In genomic region chr3:129937848-129938247, GRCm38 (mm10) we compare ENCODE assay signal across 13 mouse cellular contexts. TPM values are rescaled to one million over a fixed set of nuclear protein-coding genes. Genes with fewer than 3 reads are reported as not detected.
DNase-seq lines count a peak whose midpoint lies in the region; TF ChIP-seq lines count a peak whose summit lies in the region.
"Had no signal": no experiment of that assay in that cellular context is flagged by ENCODE, and none has a peak within 500 bp of the region (broad histone marks: within the 10 kb centered on the region; RNA-seq: fewer than 3 reads in every experiment).

No protein-coding gene starts in this region.

- H3K4me3 ChIP-seq in lung, adult 2 months (replicated peaks; ENCODE audit: extremely low read depth, low read depth, low read length), result no peak overlapping the region
- H3K4me3 ChIP-seq in embryonic fibroblast, embryonic 13.5 days (ENCODE audit: insufficient read depth, low read length), result no peak overlapping the region
- H3K4me3 ChIP-seq: forebrain, embryonic 12.5 days had no signal

- H3K4me1 ChIP-seq in lung, adult 2 months (ENCODE audit: control insufficient read depth, insufficient read depth, low read length), result no peaks in the 10 kb centered on the region
- H3K4me1 ChIP-seq in embryonic fibroblast, embryonic 13.5 days (ENCODE audit: control insufficient read depth, insufficient read depth, low read length), result peaks cover 20% of the 10 kb centered on the region

- DNase-seq in adrenal gland, adult 2 months, result peak; percentile 59
- DNase-seq in adrenal gland, adult 18-20 months (ENCODE audit: low spot score in 2 of 2), result no peak
- DNase-seq in lung, adult 2 months, result peak; percentile 8
- DNase-seq in lung, postnatal 25 days (ENCODE audit: low spot score), result no peak
- peak; percentile 24 for DNase-seq in ovary, postnatal 36 days (ENCODE audit: low spot score)
- DNase-seq in right cerebral cortex, postnatal 14 days, result no peak
- DNase-seq in right cerebral cortex, adult 18-20 months, result no peak
- DNase-seq: gastrocnemius, postnatal 36 days; heart, postnatal 36 days; kidney, adult 18-20 months had no signal

- peak overlapping the region; percentile 69 for H3K27ac ChIP-seq in embryonic fibroblast, embryonic 13.5 days (ENCODE audit: insufficient read depth, low read length)
- H3K27ac ChIP-seq: forebrain, embryonic 12.5 days had no signal

- no peak for TF ChIP-seq POLR2A in lung, adult 2 months (IDR thresholded peaks at IDR 0.05; ENCODE audit: borderline replicate concordance, extremely low read depth, low read depth, low read length)
- no peak for TF ChIP-seq POLR2A in embryonic fibroblast, embryonic 13.5 days (IDR thresholded peaks at IDR 0.05; ENCODE audit: low read depth, low read length)

- TF ChIP-seq CTCF in lung, adult 2 months (IDR thresholded peaks at IDR 0.05; ENCODE audit: insufficient read depth, low read length), result no peak
- TF ChIP-seq CTCF in embryonic fibroblast, embryonic 13.5 days (IDR thresholded peaks at IDR 0.05; ENCODE audit: borderline replicate concordance, insufficient read depth, low read length), result no peak

- WGBS in lung, adult 2 months, result 30% methylated on average over 3 of the region's 3 CpGs

RNA-seq across cellular contexts. Expression of gene Mcub, which starts 32.2 kb away (rescaled TPM):
- 10 to 100 TPM in 1 of 2 experiments, 1 to 10 TPM in 1; 7.9 to 15.3 TPM for total RNA-seq in adrenal gland, adult 2 months (2021)
- polyA plus RNA-seq in adrenal gland, adult 2 months (2012; rRNA removed), result 6.9 and 7.7 TPM in 2 replicates
- total RNA-seq in adrenal gland, adult 18-20 months (2021), result 10 to 100 TPM in 1 of 2 experiments, 1 to 10 TPM in 1; 7.7 to 13.1 TPM
- polyA plus RNA-seq in lung, adult 2 months (2012; rRNA removed), result 9.2 and 10.3 TPM in 2 replicates
- polyA plus RNA-seq in embryonic fibroblast, embryonic 13.5 days (2011; ENCODE audit: insufficient read length, low read depth, missing spikeins), result 33.7 and 55.3 TPM in 2 replicates
- total RNA-seq: liver, adult 2 months had no signal

RNA-seq across cellular contexts. Expression of gene Casp6, which starts 36.6 kb away (rescaled TPM):
- 10 to 100 TPM; 42.3 to 42.4 TPM for total RNA-seq in adrenal gland, adult 2 months (2021)
- 29.5 and 33.8 TPM in 2 replicates for polyA plus RNA-seq in adrenal gland, adult 2 months (2012; rRNA removed)
- total RNA-seq in adrenal gland, adult 18-20 months (2021), result 10 to 100 TPM; 20.2 to 39.4 TPM
- 40.6 and 41.5 TPM in 2 replicates for polyA plus RNA-seq in lung, adult 2 months (2012; rRNA removed)
- polyA plus RNA-seq in embryonic fibroblast, embryonic 13.5 days (2011; ENCODE audit: insufficient read length, low read depth, missing spikeins), result 21.5 and 27.9 TPM in 2 replicates

RNA-seq across cellular contexts. Expression of gene Pla2g12a, which starts 59.4 kb away (rescaled TPM):
- total RNA-seq in adrenal gland, adult 2 months (2021), result 10 to 100 TPM; 46.3 to 51.7 TPM
- polyA plus RNA-seq in adrenal gland, adult 2 months (2012; rRNA removed), result 106 and 226 TPM in 2 replicates
- 10 to 100 TPM; 44.9 to 49.5 TPM for total RNA-seq in adrenal gland, adult 18-20 months (2021)
- polyA plus RNA-seq in lung, adult 2 months (2012; rRNA removed), result 36.4 and 39.1 TPM in 2 replicates
- 21.1 and 30.5 TPM in 2 replicates for polyA plus RNA-seq in embryonic fibroblast, embryonic 13.5 days (2011; ENCODE audit: insufficient read length, low read depth, missing spikeins)

Comparison
In these comparisons a context has a peak if more than half of its experiments do, and no peak if none do; other contexts are left out.
1. DNase-seq: peak in adrenal gland, adult 2 months (single experiment), lung, adult 2 months (single experiment) and ovary, postnatal 36 days (single experiment); none in adrenal gland, adult 18-20 months (0 of 2), lung, postnatal 25 days (single experiment), right cerebral cortex, postnatal 14 days (single experiment) and right cerebral cortex, adult 18-20 months (single experiment).